Mouse (Mus musculus) lung, postnatal 0 days (tissue): ENCODE results near the gene Kalrn. TPM values are rescaled to one million over a fixed set of nuclear protein-coding genes. Genes with fewer than 3 reads are reported as not detected.
A peak's percentile ranks its signal among the peaks of the same experiment; 100 is the strongest.

Source experiments
- ATAC-seq: fragments of 200-750 bp; cut with Nextera tagmentation; 2 replicates; pipeline ENCODE4 v1.8.0; 2017; ENCODE audit warnings: moderate library complexity
- DNase-seq: peaks from one replicate; pipeline ENCODE4 v3.0.0-alpha.2; 2016; ENCODE audit warnings: low spot score
- H3K27ac ChIP-seq: fragments of 300-500 bp; sonication (generic); 2 replicates; pipeline ENCODE4 v1.5.1; 2014; ENCODE audit warnings: antibody characterized with exemption, mild to moderate bottlenecking, low read length, mixed read lengths
- H3K27me3 ChIP-seq: fragments of 300-500 bp; sonication (generic); replicated peaks from 2 replicates; pipeline ENCODE4 v1.6.1; 2014; ENCODE audit warnings: low read length, mixed read lengths; ENCODE audit not compliant: insufficient read depth
- H3K36me3 ChIP-seq: fragments of 300-500 bp; sonication (generic); 2 replicates; pipeline ENCODE4 v1.6.1; 2014; ENCODE audit warnings: low read length, mixed read lengths; ENCODE audit not compliant: insufficient read depth
- H3K4me1 ChIP-seq: fragments of 300-500 bp; sonication (generic); 2 replicates; pipeline ENCODE4 v1.6.1; 2014; ENCODE audit warnings: antibody characterized with exemption, low read depth, low read length, mixed read lengths; ENCODE audit not compliant: insufficient read depth
- H3K4me2 ChIP-seq: fragments of 300-500 bp; sonication (generic); replicated peaks from 2 replicates; pipeline ENCODE4 v1.6.1; 2014; ENCODE audit warnings: low read depth, mild to moderate bottlenecking, low read length, moderate library complexity, mixed read lengths
- H3K4me3 ChIP-seq: fragments of 300-500 bp; sonication (generic); 2 replicates; pipeline ENCODE4 v1.5.1; 2014; ENCODE audit warnings: low read depth, low read length
- H3K9ac ChIP-seq: fragments of 300-500 bp; sonication (generic); replicated peaks from 2 replicates; pipeline ENCODE4 v1.6.1; 2014; ENCODE audit warnings: low read depth, mild to moderate bottlenecking
- H3K9me3 ChIP-seq: fragments of 300-500 bp; sonication (generic); 2 replicates; pipeline ENCODE4 v1.6.1; 2016; ENCODE audit warnings: low read length, mixed read lengths
- CTCF ChIP-seq: IDR thresholded peaks from 2 replicates; pipeline ENCODE4 v1.5.1; 2016; ENCODE audit warnings: antibody characterized with exemption, mild to moderate bottlenecking
- EP300 ChIP-seq: IDR thresholded peaks from 2 replicates; pipeline ENCODE4 v1.6.1; 2016; ENCODE audit warnings: antibody characterized with exemption, mild to moderate bottlenecking, control low read depth
- whole genome bisulfite sequencing: fragments of 180-500 bp; shearing (Covaris S2); extraction: QIAGEN DNeasy Blood & Tissue Kit; methylation state at CpG from one replicate; pipeline ENCODE4 v1.1.7; 2014; 5-methylcytosine and 5-hydroxymethylcytosine counted together
- polyA plus RNA-seq: library from polyadenylated mRNA; unstranded; fragments of >200 nt; fragmentation: Nextera tagmentation; extraction: Ambion mirVana; gene quantifications from 2 replicates; pipeline ENCODE4 v1.2.1, GENCODE M21; 2015

Kalrn gene
- polyA plus RNA-seq, 1 experiment from 2014 or later, result 13.6 TPM

DNA sequence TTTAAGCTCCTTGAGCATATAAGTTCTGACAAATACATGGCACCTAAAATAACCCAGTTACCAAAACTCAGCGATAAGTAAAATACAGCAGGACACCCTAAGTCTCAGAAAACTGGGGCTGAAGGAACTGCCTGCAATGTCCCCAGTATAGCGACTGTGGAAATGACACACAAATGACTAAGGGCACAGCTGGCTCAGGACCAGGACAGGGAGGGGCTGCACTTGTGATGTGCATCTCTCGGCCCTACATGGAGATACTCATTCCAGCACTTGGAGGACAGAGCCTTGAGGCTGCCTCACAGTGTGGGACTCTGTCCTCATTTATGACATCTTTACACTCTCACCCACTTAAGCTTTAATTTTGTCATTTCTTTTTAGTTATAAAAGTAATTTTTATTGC lies 497.2 kb downstream of the Kalrn start:
- Histone ChIP-seq H3K27me3 (no peaks in the 10 kb centered on the region), H3K27ac (no peak overlapping the region), H3K4me2 (no peak overlapping the region), H3K9me3 (no peaks in the 10 kb centered on the region), H3K4me3 (no peak overlapping the region), H3K36me3 (no peaks in the 10 kb centered on the region), H3K4me1 (no peaks in the 10 kb centered on the region), H3K9ac (no peak overlapping the region)
- DNase-seq (no peak), ATAC-seq (no peak)
- WGBS, result 63% methylated on average over 3 of the region's 3 CpGs
- no peak for TF ChIP-seq CTCF
- TF ChIP-seq EP300, result no peak

DNA sequence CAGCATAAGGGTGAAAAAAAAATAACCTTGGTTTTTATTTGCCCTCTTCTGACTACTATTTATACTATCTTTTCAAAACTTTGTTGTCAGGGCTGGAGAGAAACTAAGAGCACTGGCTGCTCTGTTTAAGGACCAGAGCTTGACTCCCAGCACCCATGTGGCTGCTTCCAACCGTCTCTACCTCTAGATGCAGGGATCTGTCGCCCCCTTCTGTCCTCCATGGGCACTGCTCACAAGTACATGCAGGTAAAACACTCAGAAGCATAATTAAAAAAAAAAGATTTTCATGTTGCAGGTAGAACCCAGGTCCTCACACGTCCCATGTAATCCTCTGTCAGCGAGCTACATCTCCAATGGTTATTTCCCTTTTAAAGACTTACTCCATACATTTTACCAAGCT lies 499.4 kb downstream of the Kalrn start:
- WGBS, result 94% methylated on average over 4 of the region's 4 CpGs

DNA sequence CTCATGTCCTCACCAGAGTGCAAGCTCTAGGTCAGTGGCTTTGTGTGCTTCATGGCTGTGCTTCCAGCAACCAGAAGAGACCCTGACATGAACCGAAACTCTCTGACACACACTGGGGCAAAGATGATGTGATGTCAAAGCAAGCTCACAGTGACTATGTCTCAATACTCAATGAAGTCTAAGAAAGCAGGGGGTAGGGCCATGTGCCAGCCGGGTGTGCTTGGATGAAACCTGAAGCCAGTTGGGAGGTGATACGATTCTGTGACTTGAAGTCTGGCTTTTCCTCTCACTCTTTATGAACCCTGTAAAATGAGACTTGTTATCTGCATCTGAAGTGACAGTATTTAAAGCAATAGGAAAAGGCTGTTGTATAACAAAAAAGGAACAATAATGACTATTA lies 501.2 kb downstream of the Kalrn start:
- 56% methylated on average over 3 of the region's 3 CpGs for WGBS
- H3K4me2 ChIP-seq, result no peak overlapping the region
- no peak for ATAC-seq
- no peak overlapping the region for H3K27ac ChIP-seq
- H3K4me1 ChIP-seq, result no peaks in the 10 kb centered on the region
- no peaks in the 10 kb centered on the region for H3K36me3 ChIP-seq
- H3K27me3 ChIP-seq, result no peaks in the 10 kb centered on the region
- no peak overlapping the region for H3K4me3 ChIP-seq
- H3K9me3 ChIP-seq, result no peaks in the 10 kb centered on the region
- H3K9ac ChIP-seq, result no peak overlapping the region
- DNase-seq, result no peak
- TF ChIP-seq EP300 (no peak), CTCF (no peak)

More for the DNA sequence above, 499.4 kb downstream of the Kalrn start:
- H3K27ac ChIP-seq, result no peak overlapping the region
- no peaks in the 10 kb centered on the region for H3K27me3 ChIP-seq
- no peaks in the 10 kb centered on the region for H3K9me3 ChIP-seq
- ATAC-seq (no peak), DNase-seq (no peak)
- no peak overlapping the region for H3K4me2 ChIP-seq
- no peak for TF ChIP-seq EP300
- peak; percentile 32; the same call in 1 of the 2 replicates for TF ChIP-seq CTCF
- H3K4me1 ChIP-seq, result no peaks in the 10 kb centered on the region
- H3K9ac ChIP-seq, result no peak overlapping the region
- H3K4me3 ChIP-seq, result no peak overlapping the region
- H3K36me3 ChIP-seq, result no peaks in the 10 kb centered on the region

DNA sequence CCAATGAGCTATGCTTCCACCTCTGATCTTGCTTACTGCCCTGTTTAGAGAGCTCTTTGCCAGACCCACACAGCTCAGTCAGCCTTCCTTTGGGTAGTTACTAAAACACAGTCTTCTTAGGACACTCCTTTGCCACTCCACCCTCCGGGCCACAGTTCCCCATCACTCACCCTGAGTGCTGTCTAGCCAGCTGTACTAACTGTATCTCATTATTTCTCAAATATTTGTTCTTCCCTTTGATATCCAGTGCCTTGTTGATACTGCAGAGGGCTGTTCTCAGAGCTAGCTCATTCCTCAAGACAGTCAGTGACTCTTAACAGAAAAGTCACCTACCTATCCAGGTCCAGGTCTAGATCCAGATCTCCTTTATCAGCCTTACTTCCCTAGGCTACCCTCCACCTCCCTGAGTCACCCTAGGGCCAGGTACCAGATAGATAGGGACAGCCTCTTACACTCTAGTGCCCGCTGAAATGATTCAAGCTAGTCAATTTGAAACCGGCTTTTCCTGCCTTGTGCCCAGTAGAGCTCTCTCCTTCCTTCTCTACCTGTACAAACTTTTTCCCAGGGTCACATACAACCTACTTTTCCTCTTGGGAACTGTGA lies 502.0 kb downstream of the Kalrn start:
- Histone ChIP-seq H3K36me3 (no peaks in the 10 kb centered on the region), H3K4me1 (no peaks in the 10 kb centered on the region), H3K27me3 (no peaks in the 10 kb centered on the region), H3K4me3 (no peak overlapping the region), H3K27ac (no peak overlapping the region; the same call in 1 of the 2 replicates), H3K9me3 (no peaks in the 10 kb centered on the region), H3K4me2 (no peak overlapping the region), H3K9ac (no peak overlapping the region)
- TF ChIP-seq CTCF (no peak), EP300 (no peak)
- ATAC-seq (no peak), DNase-seq (peak; percentile 30)
- WGBS, result 54% methylated on average over 3 of the region's 3 CpGs

DNA sequence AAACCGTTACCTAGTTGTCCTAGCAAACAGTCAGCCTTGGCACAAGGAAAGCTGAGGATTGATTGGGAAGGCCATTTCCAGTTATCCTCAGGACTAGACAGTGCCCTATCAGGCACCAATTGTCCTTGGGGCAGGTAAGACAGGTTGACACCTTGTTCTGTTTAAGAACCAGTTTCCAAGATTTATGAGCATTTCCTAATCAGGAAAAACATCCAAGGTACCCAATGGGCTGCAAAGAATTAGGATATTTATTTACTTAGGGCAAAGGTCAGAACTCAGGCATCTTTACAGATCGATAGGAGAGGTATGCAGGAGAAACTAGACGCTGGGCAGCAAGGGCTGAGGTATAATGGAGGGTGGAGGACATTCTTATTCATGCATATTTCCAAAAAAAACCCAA lies 503.9 kb downstream of the Kalrn start:
- ATAC-seq, result no peak
- no peak overlapping the region for H3K4me2 ChIP-seq
- no peak for TF ChIP-seq CTCF
- TF ChIP-seq EP300, result no peak
- no peaks in the 10 kb centered on the region for H3K27me3 ChIP-seq
- no peak overlapping the region for H3K4me3 ChIP-seq
- no peaks in the 10 kb centered on the region for H3K36me3 ChIP-seq
- DNase-seq, result no peak
- H3K9me3 ChIP-seq, result no peaks in the 10 kb centered on the region
- no peak overlapping the region for H3K9ac ChIP-seq
- WGBS, result 38% methylated on average over 3 of the region's 3 CpGs
- H3K4me1 ChIP-seq, result no peaks in the 10 kb centered on the region
- H3K27ac ChIP-seq, result no peak overlapping the region

DNA sequence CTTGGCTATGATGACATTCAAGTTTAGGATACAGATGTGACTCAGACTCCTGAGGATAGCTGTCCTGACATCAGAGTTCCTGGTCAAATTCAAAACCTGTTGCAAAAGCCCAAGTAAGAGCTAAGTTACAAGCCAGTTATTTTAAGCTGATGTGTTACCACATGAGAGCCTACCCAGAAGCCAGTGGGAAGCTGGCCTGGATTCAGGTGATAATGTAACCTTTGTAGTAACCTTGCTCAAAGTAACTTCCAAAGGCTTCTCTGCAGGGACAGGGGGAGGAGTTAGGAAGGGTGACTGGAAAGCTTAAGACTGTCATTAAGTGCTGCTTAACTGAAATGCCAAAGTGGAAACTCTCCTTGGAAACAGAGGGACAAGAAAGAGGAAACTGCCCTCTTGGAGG lies 506.4 kb downstream of the Kalrn start:
- Histone ChIP-seq H3K4me2 (no peak overlapping the region), H3K27ac (no peak overlapping the region), H3K9ac (no peak overlapping the region), H3K4me1 (no peaks in the 10 kb centered on the region), H3K36me3 (no peaks in the 10 kb centered on the region), H3K4me3 (no peak overlapping the region), H3K9me3 (no peaks in the 10 kb centered on the region), H3K27me3 (no peaks in the 10 kb centered on the region)
- peak; percentile 90 for ATAC-seq
- peak; percentile 90 for DNase-seq
- no peak for TF ChIP-seq CTCF
- peak; percentile 53 for TF ChIP-seq EP300

DNA sequence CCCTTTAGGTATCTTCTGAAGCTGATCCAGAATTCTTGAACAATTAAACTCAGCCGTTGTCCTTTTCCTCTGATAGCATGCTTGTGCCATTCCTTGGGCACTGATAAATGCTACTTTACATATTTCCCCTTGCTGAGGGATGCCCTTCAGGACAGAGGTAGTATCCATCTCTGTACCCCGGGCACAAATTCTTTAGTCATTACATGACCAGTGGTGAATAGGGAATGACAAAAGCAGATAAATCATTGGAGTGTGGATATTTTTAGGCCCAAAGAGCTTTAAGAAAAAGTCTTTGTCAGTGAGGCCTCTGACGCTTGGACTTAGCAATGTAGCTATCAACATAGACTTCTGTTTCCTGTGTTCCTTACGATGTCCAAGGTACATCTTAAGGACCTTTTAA lies 507.0 kb downstream of the Kalrn start:
- Histone ChIP-seq H3K4me1 (no peaks in the 10 kb centered on the region), H3K36me3 (no peaks in the 10 kb centered on the region), H3K4me3 (no peak overlapping the region), H3K9me3 (no peaks in the 10 kb centered on the region), H3K9ac (no peak overlapping the region), H3K4me2 (no peak overlapping the region), H3K27ac (0 out of 2 replicates have a peak overlapping the region, but pooled peaks have one; percentile 1), H3K27me3 (no peaks in the 10 kb centered on the region)
- DNase-seq (no peak), ATAC-seq (no peak)
- 65% methylated on average over 4 of the region's 4 CpGs for WGBS
- TF ChIP-seq EP300 (no peak), CTCF (no peak)
